Mouse (Mus musculus): Measurements from ENCODE around the gene Atxn1. TPM values are rescaled to one million over a fixed set of nuclear protein-coding genes. Genes with fewer than 3 reads are reported as not detected.

Atxn1 gene
- total and polyA plus RNA-seq, 3 experiments: 7.5 to 30.1 (median 27.3) TPM

- Histone ChIP-seq H3K79me2 (replicated peaks; ENCODE audit: control insufficient read depth, insufficient read depth, low read length) (no peaks in the 10 kb centered on the region), H3K4me1 (ENCODE audit: control insufficient read depth, insufficient read depth, low read length) (peaks cover 7% of the 10 kb centered on the region), H3K4me3 (no peak overlapping the region), H3K27ac (no peak overlapping the region), H3K36me3 (ENCODE audit: control insufficient read depth, insufficient read depth, low read length) (peaks cover 7% of the 10 kb centered on the region), H3K9ac (ENCODE audit: low read depth, low read length) (no peak overlapping the region), H3K27me3 (ENCODE audit: control insufficient read depth, insufficient read depth, low read length) (no peaks in the 10 kb centered on the region)
- 80% methylated on average over 5 of the region's 5 CpGs for WGBS
- no peak for DNase-seq
- TF ChIP-seq CTCF (IDR thresholded peaks at IDR 0.05): no peak
- no peak for TF ChIP-seq EP300 (IDR thresholded peaks at IDR 0.05; ENCODE audit: insufficient read depth, low read depth, low read length)
- TF ChIP-seq POLR2A (IDR thresholded peaks at IDR 0.05; ENCODE audit: insufficient read depth, low read depth, low read length): no peak
- intact Hi-C loops (cut with DNase I): no loop called here
Observed at GRCm38 (mm10) chr13:45722885-45723284, 241.9 kb downstream of the Atxn1 start.

GRCm38 (mm10) chr13:45721621-45722020 is 243.2 kb downstream of the Atxn1 start:
- H3K79me2 ChIP-seq (replicated peaks; ENCODE audit: control insufficient read depth, insufficient read depth, low read length): no peaks in the 10 kb centered on the region
- H3K27me3 ChIP-seq (ENCODE audit: control insufficient read depth, insufficient read depth, low read length): no peaks in the 10 kb centered on the region
- intact Hi-C loops (cut with DNase I): loop anchor here (2.0 kb wide), 1 partner anchor 41 kb away; no protein-coding TSS in a partner anchor
- peaks cover 5% of the 10 kb centered on the region for H3K4me1 ChIP-seq (ENCODE audit: control insufficient read depth, insufficient read depth, low read length)
- peak; percentile 42 to 66 for DNase-seq
- peaks cover 5% of the 10 kb centered on the region for H3K36me3 ChIP-seq (ENCODE audit: control insufficient read depth, insufficient read depth, low read length)
- H3K4me3 ChIP-seq: no peak overlapping the region
- peak overlapping the region; percentile 66 for H3K27ac ChIP-seq
- WGBS: 31% methylated on average over 8 of the region's 8 CpGs
- H3K9ac ChIP-seq (ENCODE audit: low read depth, low read length): no peak overlapping the region
- TF ChIP-seq CTCF (IDR thresholded peaks at IDR 0.05) (no peak), EP300 (IDR thresholded peaks at IDR 0.05; ENCODE audit: insufficient read depth, low read depth, low read length) (peak; percentile 70; the same call in 1 of the 2 replicates)

- Histone ChIP-seq H3K27me3 (ENCODE audit: control insufficient read depth, insufficient read depth, low read length) (no peaks in the 10 kb centered on the region), H3K36me3 (ENCODE audit: control insufficient read depth, insufficient read depth, low read length) (peaks cover 4% of the 10 kb centered on the region; the same call in 1 of the 2 replicates), H3K79me2 (replicated peaks; ENCODE audit: control insufficient read depth, insufficient read depth, low read length) (no peaks in the 10 kb centered on the region), H3K9ac (ENCODE audit: low read depth, low read length) (no peak overlapping the region), H3K27ac (no peak overlapping the region), H3K4me3 (no peak overlapping the region), H3K4me1 (ENCODE audit: control insufficient read depth, insufficient read depth, low read length) (peaks cover 3% of the 10 kb centered on the region)
- DNase-seq: no peak
- no peak for TF ChIP-seq POLR2A (IDR thresholded peaks at IDR 0.05; ENCODE audit: insufficient read depth, low read depth, low read length)
- TF ChIP-seq EP300 (IDR thresholded peaks at IDR 0.05; ENCODE audit: insufficient read depth, low read depth, low read length): no peak
- TF ChIP-seq CTCF (IDR thresholded peaks at IDR 0.05): no peak
- intact Hi-C loops (cut with DNase I): no loop called here
- 54% methylated on average over 3 of the region's 3 CpGs for WGBS
Observed at GRCm38 (mm10) chr13:45718850-45719249, 246.0 kb downstream of the Atxn1 start.

- Histone ChIP-seq H3K36me3 (ENCODE audit: control insufficient read depth, insufficient read depth, low read length) (no peaks in the 10 kb centered on the region; the same call in 1 of the 2 replicates), H3K4me3 (no peak overlapping the region), H3K27ac (no peak overlapping the region), H3K79me2 (replicated peaks; ENCODE audit: control insufficient read depth, insufficient read depth, low read length) (no peaks in the 10 kb centered on the region), H3K4me1 (ENCODE audit: control insufficient read depth, insufficient read depth, low read length) (no peaks in the 10 kb centered on the region; the same call in 1 of the 2 replicates), H3K9ac (ENCODE audit: low read depth, low read length) (no peak overlapping the region), H3K27me3 (ENCODE audit: control insufficient read depth, insufficient read depth, low read length) (no peaks in the 10 kb centered on the region)
- 44% methylated on average over 7 of the region's 7 CpGs for WGBS
- intact Hi-C loops (cut with DNase I): no loop called here
- TF ChIP-seq CTCF (IDR thresholded peaks at IDR 0.05) (no peak), EP300 (IDR thresholded peaks at IDR 0.05; ENCODE audit: insufficient read depth, low read depth, low read length) (no peak), POLR2A (IDR thresholded peaks at IDR 0.05; ENCODE audit: insufficient read depth, low read depth, low read length) (no peak)
- DNase-seq: no peak
Observed at GRCm38 (mm10) chr13:45715583-45716180, 249.1 kb downstream of the Atxn1 start.

DNA sequence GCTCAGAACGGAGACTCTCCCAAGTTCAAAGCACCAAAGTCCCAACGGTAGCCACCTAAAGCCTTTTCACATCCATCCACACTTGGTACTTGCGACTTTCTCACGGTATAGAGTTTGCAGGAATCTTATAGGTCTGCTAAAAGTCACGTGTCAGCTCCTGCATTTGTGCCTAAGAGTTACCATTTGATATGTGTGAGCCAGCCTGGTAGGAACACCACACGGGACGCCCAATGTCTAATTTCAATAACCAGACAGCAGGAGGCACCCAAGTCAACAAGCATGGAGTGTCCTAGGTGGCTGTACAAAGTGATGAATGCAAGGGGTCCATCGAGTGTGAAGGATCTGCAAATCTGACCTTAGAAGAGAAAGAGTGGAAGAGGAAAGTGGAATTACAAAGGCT is 254.8 kb downstream of the Atxn1 start:
- Histone ChIP-seq H3K36me3 (ENCODE audit: control insufficient read depth, insufficient read depth, low read length) (peaks cover 2% of the 10 kb centered on the region; the same call in 1 of the 2 replicates), H3K4me3 (no peak overlapping the region), H3K9ac (ENCODE audit: low read depth, low read length) (no peak overlapping the region), H3K27me3 (ENCODE audit: control insufficient read depth, insufficient read depth, low read length) (no peaks in the 10 kb centered on the region), H3K79me2 (replicated peaks; ENCODE audit: control insufficient read depth, insufficient read depth, low read length) (no peaks in the 10 kb centered on the region), H3K27ac (no peak overlapping the region), H3K4me1 (ENCODE audit: control insufficient read depth, insufficient read depth, low read length) (no peaks in the 10 kb centered on the region)
- no peak for DNase-seq
- TF ChIP-seq EP300 (IDR thresholded peaks at IDR 0.05; ENCODE audit: insufficient read depth, low read depth, low read length) (no peak), POLR2A (IDR thresholded peaks at IDR 0.05; ENCODE audit: insufficient read depth, low read depth, low read length) (no peak), CTCF (IDR thresholded peaks at IDR 0.05) (peak; percentile 41)
- 83% methylated on average over 8 of the region's 8 CpGs for WGBS
- intact Hi-C loops (cut with DNase I): no loop called here

DNA sequence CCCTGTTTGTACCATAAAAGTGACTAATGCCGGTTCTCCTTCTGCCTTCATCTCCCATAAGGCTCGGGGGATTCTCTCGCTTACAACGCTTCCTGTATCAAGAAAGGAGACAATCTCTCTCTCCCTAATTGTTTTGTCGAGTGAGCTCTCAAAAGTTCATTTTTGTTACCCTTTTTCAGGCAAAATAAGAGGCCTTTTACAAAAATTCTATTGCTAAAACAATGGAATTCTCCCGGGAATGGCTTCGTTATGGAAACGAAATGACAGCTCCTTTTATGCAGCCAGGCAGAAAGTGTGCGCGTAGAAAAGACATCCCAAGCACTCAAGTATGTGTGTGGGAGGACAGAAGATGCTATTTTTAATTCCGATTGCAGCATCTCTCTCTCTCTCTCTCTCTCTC is 255.4 kb downstream of the Atxn1 start:
- Histone ChIP-seq H3K27ac (peak overlapping the region; percentile 26), H3K27me3 (ENCODE audit: control insufficient read depth, insufficient read depth, low read length) (no peaks in the 10 kb centered on the region), H3K9ac (ENCODE audit: low read depth, low read length) (no peak overlapping the region), H3K4me3 (no peak overlapping the region; the same call in 1 of the 2 replicates), H3K79me2 (replicated peaks; ENCODE audit: control insufficient read depth, insufficient read depth, low read length) (no peaks in the 10 kb centered on the region), H3K36me3 (ENCODE audit: control insufficient read depth, insufficient read depth, low read length) (peaks cover 2% of the 10 kb centered on the region; the same call in 1 of the 2 replicates), H3K4me1 (ENCODE audit: control insufficient read depth, insufficient read depth, low read length) (no peaks in the 10 kb centered on the region)
- WGBS: 24% methylated on average over 11 of the region's 11 CpGs
- TF ChIP-seq EP300 (IDR thresholded peaks at IDR 0.05; ENCODE audit: insufficient read depth, low read depth, low read length) (no peak), CTCF (IDR thresholded peaks at IDR 0.05) (no peak), POLR2A (IDR thresholded peaks at IDR 0.05; ENCODE audit: insufficient read depth, low read depth, low read length) (no peak)
- intact Hi-C loops (cut with DNase I): no loop called here
- DNase-seq: no peak

Measured in heart, adult 2 months (tissue).